Mouse (Mus musculus) lung, postnatal 0 days (tissue): ENCODE results near the gene 9030612E09Rik.

Experiments
- CTCF ChIP-seq: IDR thresholded peaks from 2 replicates; pipeline ENCODE4 v1.5.1; 2016; ENCODE audit warnings: antibody characterized with exemption, mild to moderate bottlenecking
- EP300 ChIP-seq: IDR thresholded peaks from 2 replicates; pipeline ENCODE4 v1.6.1; 2016; ENCODE audit warnings: antibody characterized with exemption, mild to moderate bottlenecking, control low read depth

DNA sequence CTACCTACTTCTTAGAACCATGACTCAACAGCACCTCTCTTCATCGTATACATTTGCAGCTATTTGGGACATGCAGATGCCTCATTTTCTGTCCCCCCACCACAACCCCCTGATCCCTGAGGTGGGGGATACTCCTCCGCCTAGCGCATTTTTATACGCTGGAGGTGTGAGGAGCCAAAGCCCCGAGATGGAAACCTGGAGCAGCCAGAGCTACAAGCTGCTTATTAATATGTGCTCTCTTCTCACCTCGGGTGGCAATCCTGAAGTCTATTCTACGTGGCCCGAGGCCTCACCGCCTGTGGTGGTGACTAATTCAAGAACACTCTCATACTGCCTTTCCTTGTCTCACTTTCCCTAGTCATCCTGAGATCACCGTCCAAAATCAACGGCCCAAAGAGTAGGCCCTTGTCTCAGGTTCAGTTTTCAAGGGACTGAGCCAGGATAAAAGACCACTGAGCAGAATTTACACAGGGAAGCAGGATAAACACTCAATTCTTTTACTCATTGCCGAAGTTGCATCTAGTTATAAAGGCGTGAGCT is 42.9 kb downstream of the 9030612E09Rik start:
- TF ChIP-seq CTCF (no peak), EP300 (no peak)
